Mouse (Mus musculus): ENCODE data around the gene Zmynd10. TPM values are rescaled to one million over a fixed set of nuclear protein-coding genes. Genes with fewer than 3 reads are reported as not detected.

Gene Zmynd10
- polyA plus RNA-seq (2014; fragmentation: Nextera tagmentation; extraction: Ambion mirVana) = 0.33 and 0.49 TPM in 2 replicates

GRCm38 (mm10) chr9:107547026-107547425 is at the start of gene Zmynd10:
Gene Zmynd10 (plus strand): TSS chr9:107547298.
- peak; percentile 98 for DNase-seq (ENCODE audit: low spot score, missing footprints)

GRCm38 (mm10) chr9:107500708-107501286 is 46.3 kb upstream of the Zmynd10 start:
- no peaks in the 10 kb centered on the region for H3K4me1 ChIP-seq (ENCODE audit: control insufficient read depth, insufficient read depth, low read length)
- 91% methylated on average over 3 of the region's 3 CpGs for WGBS
- H3K27me3 ChIP-seq (ENCODE audit: control insufficient read depth, insufficient read depth, low read length) = no peaks in the 10 kb centered on the region
- no peak for ATAC-seq (ENCODE audit: low FRiP score)
- H3K27ac ChIP-seq (ENCODE audit: low read depth, low read length) = no peak overlapping the region
- no peaks in the 10 kb centered on the region for H3K9me3 ChIP-seq (ENCODE audit: control insufficient read depth, low read length)
- H3K4me2 ChIP-seq = no peak overlapping the region
- no peak overlapping the region for H3K9ac ChIP-seq (ENCODE audit: low read length)
- no peak for DNase-seq (ENCODE audit: low spot score, missing footprints)
- H3K4me3 ChIP-seq (ENCODE audit: low read depth, low read length) = no peak overlapping the region
- no peaks in the 10 kb centered on the region for H3K36me3 ChIP-seq (ENCODE audit: control insufficient read depth, insufficient read depth, low read length)

More at GRCm38 (mm10) chr9:107547026-107547425, at the start of gene Zmynd10:
- peaks cover 9% of the 10 kb centered on the region for H3K36me3 ChIP-seq (ENCODE audit: control insufficient read depth, insufficient read depth, low read length)
- H3K4me1 ChIP-seq (ENCODE audit: control insufficient read depth, insufficient read depth, low read length) = peaks cover 30% of the 10 kb centered on the region
- WGBS = 4% methylated on average over 20 of the region's 20 CpGs
- H3K9me3 ChIP-seq (ENCODE audit: control insufficient read depth, low read length) = no peaks in the 10 kb centered on the region
- peak within 1 kb of the TSS; percentile 15; the same call in 1 of the 2 replicates for H3K4me3 ChIP-seq (ENCODE audit: low read depth, low read length)
- peaks cover 19% of the 10 kb centered on the region for H3K27me3 ChIP-seq (ENCODE audit: control insufficient read depth, insufficient read depth, low read length)
- no peak within 1 kb of the TSS; the same call in 1 of the 2 replicates for H3K27ac ChIP-seq (ENCODE audit: low read depth, low read length)
- peak; percentile 74 for ATAC-seq (ENCODE audit: low FRiP score)
- H3K4me2 ChIP-seq = peak within 1 kb of the TSS; percentile 40
- H3K9ac ChIP-seq (ENCODE audit: low read length) = 0 out of 2 replicates have a peak within 1 kb of the TSS, but pooled peaks have one; percentile 5

- Histone ChIP-seq H3K4me3 (ENCODE audit: low read depth, low read length) (no peak overlapping the region), H3K4me1 (ENCODE audit: control insufficient read depth, insufficient read depth, low read length) (no peaks in the 10 kb centered on the region), H3K27me3 (ENCODE audit: control insufficient read depth, insufficient read depth, low read length) (no peaks in the 10 kb centered on the region), H3K4me2 (no peak overlapping the region), H3K27ac (ENCODE audit: low read depth, low read length) (no peak overlapping the region), H3K36me3 (ENCODE audit: control insufficient read depth, insufficient read depth, low read length) (no peaks in the 10 kb centered on the region), H3K9me3 (ENCODE audit: control insufficient read depth, low read length) (no peaks in the 10 kb centered on the region), H3K9ac (ENCODE audit: low read length) (no peak overlapping the region)
- no peak for DNase-seq (ENCODE audit: low spot score, missing footprints)
- 88% methylated on average over 12 of the region's 12 CpGs for WGBS
- no peak for ATAC-seq (ENCODE audit: low FRiP score)
These were observed 44.8 kb upstream of the Zmynd10 start for GRCm38 (mm10) chr9:107502131-107502846.

GRCm38 (mm10) chr9:107504662-107505537 is 42.2 kb upstream of the Zmynd10 start:
- DNase-seq (ENCODE audit: low spot score, missing footprints) (no peak), ATAC-seq (ENCODE audit: low FRiP score) (no peak)
- no peaks in the 10 kb centered on the region for H3K36me3 ChIP-seq (ENCODE audit: control insufficient read depth, insufficient read depth, low read length)
- no peak overlapping the region for H3K4me3 ChIP-seq (ENCODE audit: low read depth, low read length)
- no peaks in the 10 kb centered on the region for H3K9me3 ChIP-seq (ENCODE audit: control insufficient read depth, low read length)
- no peak overlapping the region for H3K4me2 ChIP-seq
- H3K4me1 ChIP-seq (ENCODE audit: control insufficient read depth, insufficient read depth, low read length) = no peaks in the 10 kb centered on the region
- H3K9ac ChIP-seq (ENCODE audit: low read length) = no peak overlapping the region
- no peaks in the 10 kb centered on the region for H3K27me3 ChIP-seq (ENCODE audit: control insufficient read depth, insufficient read depth, low read length)
- WGBS = 91% methylated on average over 19 of the region's 19 CpGs
- no peak overlapping the region for H3K27ac ChIP-seq (ENCODE audit: low read depth, low read length)

- no peak overlapping the region for H3K9ac ChIP-seq (ENCODE audit: low read length)
- H3K9me3 ChIP-seq (ENCODE audit: control insufficient read depth, low read length) = no peaks in the 10 kb centered on the region
- H3K36me3 ChIP-seq (ENCODE audit: control insufficient read depth, insufficient read depth, low read length) = no peaks in the 10 kb centered on the region
- peaks cover 3% of the 10 kb centered on the region for H3K4me1 ChIP-seq (ENCODE audit: control insufficient read depth, insufficient read depth, low read length)
- 69% methylated on average over 10 of the region's 10 CpGs for WGBS
- H3K27ac ChIP-seq (ENCODE audit: low read depth, low read length) = no peak overlapping the region
- ATAC-seq (ENCODE audit: low FRiP score) = no peak
- H3K4me2 ChIP-seq = no peak overlapping the region
- H3K4me3 ChIP-seq (ENCODE audit: low read depth, low read length) = no peak overlapping the region
- no peaks in the 10 kb centered on the region for H3K27me3 ChIP-seq (ENCODE audit: control insufficient read depth, insufficient read depth, low read length)
- no peak for DNase-seq (ENCODE audit: low spot score, missing footprints)
These were observed 38.8 kb upstream of the Zmynd10 start for GRCm38 (mm10) chr9:107508266-107508665.

- H3K4me3 ChIP-seq (ENCODE audit: low read depth, low read length) = no peak overlapping the region
- no peak overlapping the region for H3K9ac ChIP-seq (ENCODE audit: low read length)
- ATAC-seq (ENCODE audit: low FRiP score) (no peak), DNase-seq (ENCODE audit: low spot score, missing footprints) (no peak)
- no peaks in the 10 kb centered on the region for H3K36me3 ChIP-seq (ENCODE audit: control insufficient read depth, insufficient read depth, low read length)
- peaks cover 3% of the 10 kb centered on the region for H3K4me1 ChIP-seq (ENCODE audit: control insufficient read depth, insufficient read depth, low read length)
- H3K27ac ChIP-seq (ENCODE audit: low read depth, low read length) = peak overlapping the region; percentile 16
- WGBS = 89% methylated on average over 14 of the region's 14 CpGs
- H3K27me3 ChIP-seq (ENCODE audit: control insufficient read depth, insufficient read depth, low read length) = no peaks in the 10 kb centered on the region
- H3K4me2 ChIP-seq = no peak overlapping the region
- no peaks in the 10 kb centered on the region for H3K9me3 ChIP-seq (ENCODE audit: control insufficient read depth, low read length)
These were observed 36.6 kb upstream of the Zmynd10 start for GRCm38 (mm10) chr9:107510384-107511100.

GRCm38 (mm10) chr9:107511436-107511835 is 35.7 kb upstream of the Zmynd10 start:
- 63% methylated on average over 8 of the region's 8 CpGs for WGBS
- peaks cover 3% of the 10 kb centered on the region for H3K4me1 ChIP-seq (ENCODE audit: control insufficient read depth, insufficient read depth, low read length)
- H3K27me3 ChIP-seq (ENCODE audit: control insufficient read depth, insufficient read depth, low read length) = no peaks in the 10 kb centered on the region
- no peaks in the 10 kb centered on the region for H3K36me3 ChIP-seq (ENCODE audit: control insufficient read depth, insufficient read depth, low read length)
- H3K27ac ChIP-seq (ENCODE audit: low read depth, low read length) = peak overlapping the region; percentile 16
- peak; percentile 15; the same call in 1 of the 2 replicates for ATAC-seq (ENCODE audit: low FRiP score)
- H3K9ac ChIP-seq (ENCODE audit: low read length) = no peak overlapping the region
- H3K4me2 ChIP-seq = no peak overlapping the region
- H3K4me3 ChIP-seq (ENCODE audit: low read depth, low read length) = no peak overlapping the region
- H3K9me3 ChIP-seq (ENCODE audit: control insufficient read depth, low read length) = no peaks in the 10 kb centered on the region
- no peak for DNase-seq (ENCODE audit: low spot score, missing footprints)

- Histone ChIP-seq H3K27ac (ENCODE audit: low read depth, low read length) (0 out of 2 replicates have a peak overlapping the region, but pooled peaks have one; percentile 16), H3K9me3 (ENCODE audit: control insufficient read depth, low read length) (no peaks in the 10 kb centered on the region), H3K4me2 (no peak overlapping the region), H3K4me3 (ENCODE audit: low read depth, low read length) (no peak overlapping the region), H3K9ac (ENCODE audit: low read length) (no peak overlapping the region), H3K4me1 (ENCODE audit: control insufficient read depth, insufficient read depth, low read length) (peaks cover 3% of the 10 kb centered on the region), H3K36me3 (ENCODE audit: control insufficient read depth, insufficient read depth, low read length) (no peaks in the 10 kb centered on the region), H3K27me3 (ENCODE audit: control insufficient read depth, insufficient read depth, low read length) (no peaks in the 10 kb centered on the region)
- ATAC-seq (ENCODE audit: low FRiP score) = no peak
- DNase-seq (ENCODE audit: low spot score, missing footprints) = no peak
- WGBS = 62% methylated on average over 16 of the region's 16 CpGs
These were observed 34.8 kb upstream of the Zmynd10 start for GRCm38 (mm10) chr9:107512326-107512725.

Measured in midbrain, embryonic 11.5 days (tissue).